Mouse (Mus musculus) regulatory T cell (primary cell): Measurements from ENCODE around the gene Park7.
"Not testable (repeated sequence)": the region's sequence is repeated elsewhere in the genome, so short reads cannot be mapped to it uniquely, and the experiment has no call there.

Experiments
- in situ Hi-C: fragments of 300-600 bp; cut with MboI, MseI; formaldehyde crosslinking; loops from one replicate; pipeline ENCODE4 v1.15.1; 2025; ENCODE audit warnings: high pct_unique_total_duplicates

The Park7 gene

GRCm38 (mm10) chr4:150879631-150880030 is 34.6 kb downstream of the Park7 start:
- in situ Hi-C loops, result loop anchor here (25.0 kb wide), 1 partner anchor 217 kb away; the partner anchor contains the start of gene Slc45a1

GRCm38 (mm10) chr4:150875393-150875792 is 38.8 kb downstream of the Park7 start:
- in situ Hi-C loops, result loop anchor here (25.0 kb wide), 1 partner anchor 213 kb away; the partner anchor contains the start of gene Slc45a1

GRCm38 (mm10) chr4:150874416-150874815 is 39.8 kb downstream of the Park7 start:
- in situ Hi-C loops, result not testable (repeated sequence)

GRCm38 (mm10) chr4:150872681-150873080 is 41.6 kb downstream of the Park7 start:
- in situ Hi-C loops, result no loop called here

- in situ Hi-C loops, result no loop called here
Measured at GRCm38 (mm10) chr4:150872139-150872651, 42.0 kb downstream of the Park7 start.

GRCm38 (mm10) chr4:150871392-150872138 is 42.7 kb downstream of the Park7 start:
- in situ Hi-C loops, result no loop called here

GRCm38 (mm10) chr4:150870963-150871391 is 43.3 kb downstream of the Park7 start:
- in situ Hi-C loops, result no loop called here

- in situ Hi-C loops, result no loop called here
Measured at GRCm38 (mm10) chr4:150869276-150870197, 44.7 kb downstream of the Park7 start.

- in situ Hi-C loops, result no loop called here
Measured at GRCm38 (mm10) chr4:150868859-150869258, 45.4 kb downstream of the Park7 start.

- in situ Hi-C loops, result no loop called here
Measured at GRCm38 (mm10) chr4:150868161-150868560, 46.1 kb downstream of the Park7 start.

- in situ Hi-C loops, result no loop called here
Measured at GRCm38 (mm10) chr4:150866494-150866893, 47.7 kb downstream of the Park7 start.

- in situ Hi-C loops, result no loop called here
Measured at GRCm38 (mm10) chr4:150866069-150866468, 48.2 kb downstream of the Park7 start.

GRCm38 (mm10) chr4:150865371-150865770 is 48.9 kb downstream of the Park7 start:
- in situ Hi-C loops, result no loop called here

- in situ Hi-C loops, result no loop called here
Measured at GRCm38 (mm10) chr4:150862626-150863375, 51.4 kb downstream of the Park7 start.

- in situ Hi-C loops, result no loop called here
Measured at GRCm38 (mm10) chr4:150861161-150861560, 53.1 kb downstream of the Park7 start.

GRCm38 (mm10) chr4:150860526-150860925 is 53.7 kb downstream of the Park7 start:
- in situ Hi-C loops, result no loop called here

GRCm38 (mm10) chr4:150855346-150855745 is 58.9 kb downstream of the Park7 start:
- in situ Hi-C loops, result no loop called here

GRCm38 (mm10) chr4:150854839-150855246 is 59.4 kb downstream of the Park7 start:
- in situ Hi-C loops, result loop anchor here (5.0 kb wide), 1 partner anchor 63 kb away; no protein-coding TSS in a partner anchor

- in situ Hi-C loops, result loop anchor here (5.0 kb wide), 1 partner anchor 62 kb away; no protein-coding TSS in a partner anchor
Measured at GRCm38 (mm10) chr4:150853680-150854461, 60.4 kb downstream of the Park7 start, which contains the start of gene Errfi1. Gene Errfi1 (plus strand): TSS chr4:150853919.

GRCm38 (mm10) chr4:150852479-150852878 is 61.8 kb downstream of the Park7 start:
- in situ Hi-C loops, result loop anchor here (5.0 kb wide), 1 partner anchor 60 kb away; no protein-coding TSS in a partner anchor
